Mouse (Mus musculus) G1E (cell line): ENCODE results near the gene Fam193b.

Source experiments
- CTCF ChIP-seq: IDR thresholded peaks from 2 replicates; pipeline ENCODE4 v1.5.1; 2012; ENCODE audit warnings: low read depth, low read length, inconsistent platforms, mixed read lengths
- GATA1 ChIP-seq: IDR thresholded peaks from 2 replicates; pipeline ENCODE4 v1.6.1; 2012; ENCODE audit warnings: borderline replicate concordance, low read length, inconsistent platforms, mixed read lengths
- GATA2 ChIP-seq: IDR thresholded peaks from 2 replicates; pipeline ENCODE4 v1.6.1; 2012; ENCODE audit warnings: low read depth, low read length, inconsistent platforms, borderline replicate concordance
- POLR2AphosphoS5 ChIP-seq: IDR thresholded peaks from 2 replicates; pipeline ENCODE4 v1.6.1; 2012; ENCODE audit warnings: low read depth, low read length, inconsistent platforms; ENCODE audit not compliant: insufficient replicate concordance
- TAL1 ChIP-seq: conservative IDR thresholded peaks from 2 replicates; pipeline ENCODE4 v1.6.1; 2012; ENCODE audit warnings: low read depth, low read length, inconsistent platforms, mixed read lengths

- TF ChIP-seq POLR2AphosphoS5 = no peak
- TF ChIP-seq GATA1 = no peak
- TF ChIP-seq CTCF = no peak
- TF ChIP-seq GATA2 = no peak
- no peak for TF ChIP-seq TAL1
These were observed 3.0 kb downstream of the Fam193b start for GRCm38 (mm10) chr13:55567949-55568348.
